Mouse (Mus musculus) CD4-positive helper T cell, adult 2 months (primary cell): ENCODE data around the gene Socs5.
A peak's percentile ranks its signal among the peaks of the same experiment; 100 is the strongest.

Source experiments
- DNase-seq: peaks from one replicate; pipeline ENCODE4 v3.0.0-alpha.2; 2012; ENCODE audit warnings: low read depth, missing footprints, low spot score

The Socs5 gene

DNA sequence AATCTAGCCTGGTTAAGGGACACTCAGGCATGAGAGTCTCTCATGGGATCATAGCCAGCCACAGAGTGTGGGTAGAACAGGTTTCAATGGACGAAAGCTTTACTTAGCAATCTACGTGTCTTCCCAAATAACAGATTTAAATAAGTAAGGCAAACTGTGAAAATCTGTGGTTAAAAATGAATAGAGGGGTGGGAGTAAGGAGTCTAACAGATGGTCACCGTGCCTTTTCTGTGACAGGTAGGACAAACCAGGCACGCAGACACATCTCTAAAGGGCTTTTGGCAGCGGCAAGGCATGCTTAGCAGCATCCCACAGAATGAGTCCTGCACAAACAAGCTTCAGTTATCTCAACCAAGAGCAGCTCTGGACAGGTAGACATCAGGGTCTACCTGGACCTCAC is 59.9 kb downstream of the Socs5 start:
- DNase-seq = no peak

DNA sequence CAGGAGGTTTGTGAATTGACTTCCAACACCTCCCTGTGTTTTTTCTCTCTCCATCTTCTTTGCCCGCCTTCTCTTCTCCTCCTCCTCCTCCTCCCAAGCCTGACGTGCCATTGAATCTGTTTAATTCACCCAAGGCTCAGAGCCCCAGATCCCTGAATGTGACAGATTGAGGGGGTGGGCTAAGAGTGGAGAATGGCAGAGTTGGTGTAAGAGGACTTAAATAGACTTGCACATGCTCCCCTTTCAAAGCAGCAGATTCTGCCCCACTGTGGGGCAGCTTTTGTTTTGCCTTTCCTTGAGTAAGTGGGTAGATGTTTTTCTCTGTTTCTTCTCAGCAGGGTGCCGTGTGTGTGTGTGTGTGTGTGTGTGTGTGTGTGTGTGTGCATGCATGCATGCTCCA is 61.6 kb downstream of the Socs5 start:
- no peak for DNase-seq

DNA sequence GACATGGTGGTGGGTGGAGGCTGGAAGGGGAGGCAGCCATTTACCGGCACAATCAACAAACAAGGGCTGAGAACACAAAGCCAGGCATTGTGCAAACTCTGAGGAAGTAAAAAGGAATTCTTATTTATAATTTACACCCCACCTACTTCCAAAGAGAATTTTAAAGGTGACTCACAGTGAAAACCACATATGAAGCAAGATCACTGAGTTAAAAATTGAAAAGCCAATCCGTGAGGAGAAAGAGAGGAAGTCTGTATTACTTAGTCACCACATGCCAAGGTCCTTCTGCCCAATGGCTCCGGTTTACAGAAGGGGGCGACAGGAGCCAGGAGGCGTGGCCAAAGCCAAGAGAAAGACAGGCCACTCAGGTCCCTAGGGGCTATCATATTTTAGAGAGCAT is 62.9 kb downstream of the Socs5 start:
- no peak for DNase-seq

DNA sequence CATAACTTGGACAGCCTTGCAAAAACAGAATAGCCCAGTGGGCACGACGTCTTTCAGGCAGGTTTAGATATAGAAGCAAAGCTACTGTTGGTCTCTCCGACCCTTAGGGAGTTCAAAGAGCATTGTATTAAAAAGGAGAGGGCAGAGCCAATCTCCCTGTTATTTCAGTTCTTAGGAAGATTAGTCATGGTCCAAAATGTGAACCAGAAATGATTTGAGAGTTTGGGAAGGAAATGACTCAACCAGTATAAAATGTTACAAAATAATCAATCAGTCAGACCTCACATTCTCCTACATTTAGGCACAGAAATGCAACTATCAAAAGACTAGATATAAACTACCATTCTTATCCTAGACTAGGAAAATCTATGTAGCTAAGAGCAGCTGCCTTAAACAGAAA is 64.6 kb downstream of the Socs5 start:
- no peak for DNase-seq

DNA sequence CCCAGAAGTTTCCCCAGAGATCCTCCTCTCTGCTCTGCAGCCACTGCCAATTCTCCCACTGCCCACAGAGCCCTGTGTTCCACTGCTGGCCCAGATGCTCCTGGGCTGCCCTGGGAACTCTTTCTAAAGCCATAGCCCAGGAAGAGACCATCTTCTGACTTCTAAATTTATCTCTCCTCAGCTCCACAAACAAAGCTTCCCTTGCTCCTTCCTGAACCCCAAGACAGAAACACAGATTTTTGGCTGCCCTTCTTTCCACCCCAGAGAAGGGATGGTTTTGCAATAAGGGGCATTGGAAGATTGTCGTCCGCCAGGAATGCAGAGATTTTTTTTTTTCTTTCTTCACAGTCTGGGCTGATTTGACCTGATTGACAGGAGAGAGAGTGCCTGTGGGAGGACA is 66.5 kb downstream of the Socs5 start:
- DNase-seq = no peak

DNA sequence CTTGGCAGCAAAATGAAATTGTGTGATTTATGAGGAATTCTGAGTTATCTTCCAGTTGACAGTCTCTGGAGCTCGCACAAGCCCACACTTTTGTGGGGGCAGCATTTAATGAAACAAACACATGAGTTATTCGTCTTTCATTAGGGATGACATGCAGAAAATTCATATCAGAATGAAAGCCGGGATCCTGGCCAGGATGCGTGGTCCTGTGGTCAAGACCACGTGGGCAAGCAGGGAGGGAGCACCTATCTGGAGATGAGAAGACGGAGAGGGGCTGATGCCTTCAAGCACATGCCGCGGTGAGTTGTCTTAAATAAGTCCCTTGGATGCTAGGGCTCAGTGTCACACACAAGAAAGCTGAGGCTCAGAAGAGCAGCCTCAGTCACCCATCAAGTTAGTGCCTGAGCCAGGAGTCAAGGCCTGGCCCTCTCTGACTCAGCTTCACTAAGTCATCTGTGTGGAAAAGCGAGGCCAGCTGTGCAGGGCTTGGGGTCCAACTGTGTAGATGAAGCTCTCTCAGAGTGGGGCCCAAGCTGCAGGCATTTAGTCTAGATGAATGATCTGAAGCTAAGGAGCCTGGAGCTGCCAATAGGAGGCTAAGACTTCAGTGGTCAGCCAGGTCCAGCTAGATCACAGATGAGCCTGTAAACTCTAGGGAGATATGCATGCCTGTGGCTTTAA is 67.3 kb downstream of the Socs5 start:
- DNase-seq = no peak

DNA sequence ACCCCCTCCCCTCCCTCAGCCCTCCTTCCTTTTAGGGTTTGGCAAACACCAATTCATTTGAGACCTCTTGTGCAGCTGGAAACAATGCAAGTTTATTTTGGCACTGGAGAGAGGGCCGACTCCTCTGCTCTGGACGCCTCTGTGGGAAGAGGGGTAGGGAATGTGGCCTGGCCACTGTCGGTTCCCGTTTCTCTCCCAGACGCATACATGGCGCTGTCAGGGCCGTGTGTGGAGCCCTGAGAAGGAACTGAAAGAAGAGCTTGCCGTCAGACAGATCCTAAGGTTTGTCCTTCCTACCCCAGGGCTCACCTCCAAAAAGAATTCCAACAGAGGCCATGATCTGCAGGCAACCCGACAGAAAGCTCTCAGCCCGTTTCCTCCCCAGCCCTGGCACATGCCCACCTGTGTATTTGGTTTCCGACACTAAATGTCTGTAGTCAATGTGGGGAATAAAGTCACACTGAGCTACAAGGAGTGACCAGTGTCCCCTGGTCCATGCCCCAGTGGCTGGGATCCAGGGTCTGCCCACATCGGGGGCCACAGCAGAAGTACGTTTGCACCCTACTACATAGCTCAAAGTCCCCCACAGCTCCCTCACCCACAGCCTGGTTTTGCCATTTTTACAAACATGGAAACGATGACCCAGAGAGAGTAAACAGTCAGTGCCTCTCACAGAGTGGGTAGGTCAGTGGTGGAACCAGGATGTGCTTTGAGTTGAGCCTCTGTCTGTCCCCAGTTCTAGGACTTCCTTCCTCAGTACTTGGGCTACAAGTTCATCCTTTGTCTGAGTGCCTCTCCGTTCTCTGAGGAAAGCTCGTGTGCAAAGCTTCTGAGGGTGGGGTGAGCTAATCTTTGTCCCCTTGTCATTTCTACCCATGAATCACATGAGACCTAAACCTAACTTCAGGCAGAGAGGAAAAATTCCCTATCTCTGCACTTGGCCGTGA is 68.9 kb downstream of the Socs5 start:
- no peak for DNase-seq

DNA sequence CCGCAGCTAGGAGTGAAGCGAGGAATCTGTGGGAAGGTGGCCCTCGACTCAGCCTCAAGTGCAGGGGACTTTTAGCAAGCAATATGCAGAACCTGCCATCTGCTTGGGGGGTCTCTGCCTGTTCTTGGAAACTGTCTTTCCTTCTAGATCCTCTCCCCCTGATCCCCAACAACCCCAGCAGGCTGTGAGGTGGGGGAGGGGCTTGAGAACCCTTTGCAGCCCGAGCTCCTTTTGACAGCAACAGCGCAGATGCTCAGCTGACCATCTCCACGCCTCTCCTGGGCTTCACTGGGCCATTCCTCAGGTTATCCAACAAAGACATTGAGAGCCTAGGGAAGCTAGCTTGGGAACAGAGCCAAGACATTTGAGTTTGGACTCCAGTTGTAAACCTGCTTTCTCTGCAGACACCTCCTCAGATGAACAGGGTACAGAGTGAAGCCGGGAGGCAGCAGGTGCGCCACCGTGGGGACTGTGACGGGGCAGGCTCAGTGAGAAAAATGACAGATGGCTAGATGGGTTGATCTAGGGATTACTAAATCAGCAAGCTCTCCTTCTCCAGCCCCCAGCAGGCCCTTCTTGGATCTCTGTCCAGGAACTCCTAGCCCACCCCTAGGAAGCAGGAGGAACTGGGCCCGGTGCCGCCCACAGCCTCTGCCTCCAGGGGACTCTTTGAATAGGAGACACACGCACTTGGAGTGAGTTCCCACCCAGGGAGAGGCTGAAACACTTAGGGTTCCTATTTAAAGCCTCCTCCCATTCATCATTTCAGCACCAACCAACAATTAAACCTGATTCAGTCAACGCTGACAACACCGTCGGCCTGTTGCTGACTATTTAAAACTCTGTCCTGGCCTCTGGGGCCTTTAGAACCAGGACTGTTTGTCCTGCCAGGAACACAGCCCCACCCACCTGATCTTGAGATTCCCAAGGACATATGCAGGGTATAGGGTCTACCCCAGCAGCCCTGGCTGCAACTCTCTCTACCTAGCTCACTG is 71.4 kb downstream of the Socs5 start:
- DNase-seq = no peak

DNA sequence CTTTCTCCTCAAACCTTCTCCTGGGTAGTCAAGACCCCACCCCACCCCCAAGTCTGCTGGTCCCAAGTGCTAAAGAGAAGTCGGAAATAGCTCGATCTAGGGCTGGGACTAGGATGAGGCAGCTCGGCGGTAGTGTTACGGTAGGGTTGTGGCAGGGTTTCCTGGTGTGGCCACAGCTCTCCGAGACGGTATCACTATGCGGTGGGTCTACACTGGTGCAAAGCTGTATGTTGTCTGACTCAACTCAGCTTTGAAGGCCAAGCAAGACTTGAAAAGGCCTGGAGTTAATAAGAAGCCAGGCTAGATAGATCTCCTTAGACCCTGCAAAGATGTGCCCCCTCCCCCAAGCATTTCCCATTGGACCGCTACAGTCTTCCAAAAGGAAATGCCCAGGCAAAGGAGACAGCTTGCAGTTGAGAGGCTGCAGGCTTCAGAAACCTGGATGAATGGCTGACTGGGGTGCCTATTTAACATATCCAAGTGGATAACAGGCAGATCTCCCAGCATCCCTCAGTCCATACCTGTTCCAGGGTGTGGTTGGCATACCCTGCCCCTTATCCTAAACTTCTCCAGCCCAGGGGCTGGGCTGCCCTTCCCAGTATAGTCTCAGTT is 72.6 kb downstream of the Socs5 start:
- DNase-seq = no peak

DNA sequence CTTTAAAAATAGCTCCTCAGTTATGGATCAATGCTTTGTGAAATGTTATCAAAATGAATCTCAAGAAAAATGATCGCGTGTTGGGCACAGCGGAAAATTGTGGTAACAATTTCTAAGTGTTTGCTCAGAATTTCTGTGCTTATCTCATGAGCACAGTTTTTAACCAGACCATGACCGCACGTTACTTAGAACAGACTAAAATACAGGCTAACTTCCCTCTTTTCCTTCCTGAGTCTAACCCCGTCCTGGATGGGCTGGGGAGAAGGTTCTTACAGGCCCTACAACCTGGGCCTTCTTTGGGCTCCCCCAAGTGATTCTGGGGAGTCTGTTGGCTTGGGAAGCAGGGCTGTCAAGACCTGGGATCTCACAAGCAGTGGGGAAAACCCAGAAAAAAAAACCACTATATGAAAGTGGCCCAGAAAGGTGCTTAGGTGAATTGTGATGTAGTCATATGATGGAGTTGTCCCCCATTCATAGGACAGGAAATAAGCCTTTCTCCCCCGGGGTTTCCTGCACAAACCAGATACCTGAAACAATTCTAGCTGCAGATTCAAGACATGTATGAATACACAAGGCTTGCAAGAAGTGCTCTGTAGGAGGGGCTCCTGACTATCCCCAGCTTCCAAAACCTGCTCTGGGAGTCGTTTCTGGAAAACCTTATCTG is 74.3 kb downstream of the Socs5 start:
- DNase-seq = peak; percentile 21

DNA sequence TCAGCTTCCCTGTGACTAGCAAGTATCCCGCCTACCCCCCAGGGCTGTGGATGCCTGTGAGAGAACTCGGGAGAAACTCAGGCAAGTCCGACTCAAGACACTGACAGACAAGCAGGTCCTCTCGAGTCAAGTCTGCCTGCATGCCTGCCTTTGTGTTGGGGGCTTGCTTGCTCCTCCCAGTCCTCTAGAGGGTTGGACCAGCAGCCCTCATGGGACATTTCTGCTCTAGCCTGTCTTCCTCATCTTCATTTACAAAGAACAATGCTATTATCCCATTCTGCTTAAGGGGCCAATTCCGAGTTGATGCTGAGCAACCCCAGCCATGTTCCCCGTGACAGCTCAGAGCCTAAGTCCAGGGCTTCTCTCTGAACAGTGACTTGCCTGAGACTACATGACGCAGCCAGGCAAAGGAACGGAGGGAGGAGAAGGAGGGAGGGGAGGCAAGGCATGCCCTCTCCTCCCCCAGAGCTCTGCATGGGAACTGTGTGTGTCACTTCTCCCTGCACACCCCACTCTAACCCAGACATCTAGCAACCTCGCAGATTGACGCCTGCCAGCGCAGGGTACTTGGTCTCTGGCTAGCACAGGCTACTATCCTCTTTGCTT is 78.1 kb downstream of the Socs5 start:
- DNase-seq = no peak

DNA sequence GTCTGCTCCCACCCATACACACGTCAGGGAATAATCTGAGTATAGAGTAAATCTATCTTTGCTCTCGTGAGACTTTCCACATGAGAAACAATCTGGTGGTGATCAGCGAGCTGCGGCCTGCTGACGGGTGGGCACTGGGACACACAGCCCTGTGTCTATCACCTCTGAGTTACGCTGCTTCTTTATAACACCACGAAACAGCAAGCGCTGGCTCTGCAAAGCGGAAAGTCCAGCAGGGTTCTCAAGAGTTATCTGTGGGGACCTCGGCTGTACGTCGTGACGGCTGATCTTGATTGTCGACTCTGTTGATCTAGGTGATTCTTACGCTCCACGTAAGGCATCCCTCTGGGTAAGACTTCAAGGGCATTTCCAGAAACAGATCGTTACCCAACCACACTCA is 79.5 kb downstream of the Socs5 start:
- no peak for DNase-seq
